Mouse (Mus musculus) megakaryocyte, embryonic 14.5 days (primary cell): ENCODE measurements at regions not wholly inside any gene's neighbourhood (a gene's known extent, or its start where the extent isn't known, plus 50 kb on each side); places are given as distances from the start of the nearest gene placed in this dataset.

Source experiments
- FLI1 ChIP-seq: IDR thresholded peaks from 2 replicates; pipeline ENCODE4 v1.6.1; 2012; ENCODE audit warnings: low read length, inconsistent platforms, mixed read lengths
- GATA1 ChIP-seq: IDR thresholded peaks from 3 replicates; pipeline ENCODE4 v1.6.1; 2012; ENCODE audit warnings: mixed read lengths, low read length, inconsistent platforms, borderline replicate concordance

DNA sequence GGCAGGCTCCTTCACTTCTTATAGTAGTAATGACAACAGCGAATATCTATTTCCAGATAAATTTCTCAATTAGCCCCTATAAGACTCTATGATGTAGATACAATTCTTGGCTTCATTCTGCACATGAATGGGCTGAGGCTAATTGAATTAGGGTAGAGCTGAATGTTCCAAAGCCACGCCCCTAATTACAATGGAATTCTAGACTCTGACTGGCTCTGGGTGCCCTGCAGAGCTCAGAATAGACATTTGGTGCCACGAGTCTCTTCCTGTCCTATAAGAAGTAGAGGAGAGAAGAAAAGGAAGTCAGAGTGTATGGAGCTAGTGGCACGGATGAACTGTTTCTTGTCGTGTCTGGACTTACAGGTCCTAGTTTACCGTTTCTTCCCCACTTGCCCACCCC is 449.8 kb downstream of the 1810013L24Rik start:
- TF ChIP-seq GATA1 (no peak), FLI1 (no peak)
